Mouse (Mus musculus): ENCODE measurements around the gene Stk32c.

- TF ChIP-seq TAL1 (IDR thresholded peaks at IDR 0.05; ENCODE audit: low read length) (no peak), GATA1 (IDR thresholded peaks at IDR 0.05; ENCODE audit: low read length) (no peak)
Measured at GRCm38 (mm10) chr7:139093781-139094180, 119.3 kb downstream of the Stk32c start.
